Mouse (Mus musculus): ENCODE results near the gene Vcan.
A peak's percentile ranks its signal among the peaks of the same experiment; 100 is the strongest.

The Vcan gene

DNA sequence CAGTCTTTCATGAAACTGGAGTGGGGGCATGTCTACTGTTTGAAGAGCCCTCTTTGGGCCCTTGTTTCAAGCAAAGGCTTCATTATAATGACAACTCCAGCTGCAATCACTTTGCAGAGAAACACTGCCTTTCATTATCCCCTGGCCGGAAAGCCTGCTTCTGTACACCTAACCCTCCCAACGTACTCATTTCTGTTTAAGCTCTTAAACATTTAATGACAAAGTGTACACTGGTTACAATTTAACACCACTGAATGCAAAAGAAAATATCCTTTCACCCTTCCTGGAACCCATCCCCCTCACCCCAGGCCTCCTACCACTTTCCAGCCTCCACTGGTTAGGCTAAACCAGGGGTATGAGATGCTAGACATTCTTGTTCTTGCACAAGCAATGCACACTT is 15.8 kb downstream of the Vcan start:
- no peak for DNase-seq (ENCODE audit: low spot score in 2 of 2)

- DNase-seq (ENCODE audit: low spot score in 2 of 2) = no peak
These were observed 21.8 kb downstream of the Vcan start for GRCm38 (mm10) chr13:89720497-89720896.

GRCm38 (mm10) chr13:89709497-89710201 is 32.7 kb downstream of the Vcan start:
- DNase-seq (ENCODE audit: low spot score in 2 of 2) = no peak

GRCm38 (mm10) chr13:89708151-89708927 is 34.0 kb downstream of the Vcan start:
- no peak for DNase-seq (ENCODE audit: low spot score in 2 of 2)

DNA sequence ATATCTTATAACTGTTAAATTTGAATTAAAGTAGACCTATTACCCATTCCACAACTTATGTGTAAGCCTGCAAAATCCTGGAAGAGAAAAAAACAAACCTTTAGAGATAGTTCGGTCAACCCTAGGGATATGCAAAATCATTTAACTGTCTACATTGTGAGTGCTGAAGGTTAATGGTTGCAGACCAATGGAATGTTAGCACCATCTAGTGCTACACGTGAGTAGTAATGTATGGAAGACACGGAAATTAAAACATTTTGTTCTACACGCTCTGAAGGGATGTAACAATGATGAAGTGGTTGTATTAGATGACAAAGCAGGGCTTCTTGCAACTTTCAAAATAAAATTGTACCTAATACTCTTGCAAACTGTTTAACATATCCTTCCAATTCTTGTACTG is 39.9 kb downstream of the Vcan start:
- no peak for DNase-seq (ENCODE audit: low spot score in 2 of 2)

GRCm38 (mm10) chr13:89699998-89700555 is 42.2 kb downstream of the Vcan start:
- DNase-seq (ENCODE audit: low spot score in 2 of 2) = no peak

DNA sequence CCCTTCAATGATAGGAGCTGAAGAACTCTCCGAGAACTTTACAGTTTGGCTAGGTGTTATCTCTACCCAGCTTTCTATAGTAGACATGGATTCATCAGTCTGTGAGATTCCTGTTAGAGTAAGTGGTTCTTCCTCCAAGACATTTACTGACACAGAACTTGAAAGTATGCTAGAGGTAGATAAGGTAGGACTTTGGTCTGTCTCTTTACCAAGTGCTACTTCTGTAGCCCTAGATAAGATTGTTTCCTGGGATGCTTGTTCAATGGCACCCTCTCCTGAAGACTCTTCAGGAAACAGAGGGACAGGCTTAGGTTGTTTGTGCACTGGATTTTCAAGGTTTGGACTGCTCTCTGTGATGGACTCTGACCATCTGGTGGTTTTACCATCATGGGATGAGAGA is 49.7 kb downstream of the Vcan start:
- DNase-seq (ENCODE audit: low spot score in 2 of 2) = no peak

DNA sequence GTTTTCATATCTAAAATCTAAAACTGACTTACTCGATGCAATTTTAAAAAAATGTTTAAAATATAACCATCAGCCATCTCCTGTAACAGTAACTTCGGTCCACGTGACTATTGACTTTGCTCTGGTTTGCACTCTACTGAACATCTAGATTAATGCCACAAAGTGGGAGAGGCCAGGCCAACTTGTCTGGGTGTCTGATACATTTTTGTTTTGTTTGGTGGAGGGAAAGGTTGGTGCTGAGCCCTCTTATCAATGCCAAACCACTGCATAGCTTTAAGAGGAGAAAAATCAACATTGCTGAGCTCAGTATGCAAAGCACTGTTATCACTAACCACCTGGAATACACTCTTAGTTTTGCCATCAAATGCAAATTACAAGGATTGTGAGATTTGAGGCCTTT is 58.8 kb downstream of the Vcan start:
- no peak for DNase-seq (ENCODE audit: low spot score in 2 of 2)

GRCm38 (mm10) chr13:89682254-89682653 is 60.1 kb downstream of the Vcan start:
- DNase-seq (ENCODE audit: low spot score in 2 of 2) = no peak

GRCm38 (mm10) chr13:89679756-89680155 is 62.6 kb downstream of the Vcan start:
- no peak for DNase-seq (ENCODE audit: low spot score in 2 of 2)

- DNase-seq (ENCODE audit: low spot score in 2 of 2) = no peak
These were observed 71.8 kb downstream of the Vcan start for GRCm38 (mm10) chr13:89670505-89670904.

- no peak for DNase-seq (ENCODE audit: low spot score in 2 of 2)
These were observed 73.1 kb downstream of the Vcan start for GRCm38 (mm10) chr13:89668981-89669880.

DNA sequence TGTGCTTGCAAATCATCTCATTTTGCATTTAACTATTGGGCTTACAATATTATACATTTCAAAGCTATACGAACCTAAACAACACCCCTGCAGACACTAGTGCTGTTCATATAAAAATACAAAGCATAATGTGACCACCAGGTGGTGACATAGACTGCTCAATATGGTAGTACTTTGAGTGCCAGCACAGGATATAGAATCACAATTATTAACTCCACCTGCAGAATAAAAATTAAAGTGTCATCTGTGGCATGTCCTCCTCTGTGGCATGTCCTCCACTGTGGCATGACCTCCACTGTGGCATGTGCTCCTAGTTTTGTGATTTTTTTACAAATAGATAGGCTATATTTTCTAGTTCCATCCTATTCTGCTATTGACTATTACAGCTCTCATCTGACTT is 74.2 kb downstream of the Vcan start:
- peak in 1 of 2 experiments; percentile 63 for DNase-seq (ENCODE audit: low spot score in 2 of 2)

DNA sequence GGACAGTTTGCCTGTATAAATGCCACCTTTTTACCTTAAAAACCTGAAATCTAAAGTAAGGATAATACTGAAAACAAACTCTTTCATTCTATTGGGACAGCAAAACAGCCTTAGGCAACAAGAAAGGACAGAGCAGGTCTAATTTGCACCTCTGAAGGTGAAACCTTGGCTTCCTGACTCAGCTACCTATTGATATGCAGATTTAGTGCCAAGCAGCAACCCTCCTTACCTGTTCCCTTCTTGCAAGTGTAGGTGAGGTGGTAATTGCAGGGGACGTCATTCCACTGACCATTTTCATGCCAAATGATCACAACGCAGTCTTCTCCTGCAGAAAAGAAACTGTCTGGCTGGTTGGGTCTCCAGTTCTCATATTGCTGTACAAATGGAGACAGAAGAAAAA is 80.6 kb downstream of the Vcan start:
- no peak for DNase-seq (ENCODE audit: low spot score in 2 of 2)

- peak; percentile 15 to 32 for DNase-seq (ENCODE audit: low spot score in 2 of 2)
These were observed 85.3 kb downstream of the Vcan start for GRCm38 (mm10) chr13:89657046-89657445.

- DNase-seq (ENCODE audit: low spot score in 2 of 2) = no peak
These were observed 89.0 kb downstream of the Vcan start for GRCm38 (mm10) chr13:89653279-89653678.

DNA sequence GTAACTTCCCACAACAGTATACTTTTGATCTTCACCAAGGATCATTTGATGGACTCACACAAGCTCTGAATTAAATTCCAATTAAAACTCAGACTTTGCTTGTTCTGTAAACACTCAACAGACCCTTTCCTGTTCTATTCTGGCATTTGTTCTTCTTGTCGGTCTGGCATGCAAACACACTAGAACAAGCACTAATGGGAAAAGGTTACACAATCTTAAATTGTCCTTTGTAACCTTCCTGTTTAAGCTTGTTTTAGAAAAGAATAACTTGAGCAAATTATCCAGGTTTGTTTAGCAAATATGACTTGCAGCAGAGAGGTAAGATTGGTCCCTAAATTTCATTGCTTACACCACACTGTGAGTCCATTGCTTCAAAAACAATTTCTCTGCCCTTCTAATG is 89.5 kb downstream of the Vcan start:
- DNase-seq (ENCODE audit: low spot score in 2 of 2) = no peak

DNA sequence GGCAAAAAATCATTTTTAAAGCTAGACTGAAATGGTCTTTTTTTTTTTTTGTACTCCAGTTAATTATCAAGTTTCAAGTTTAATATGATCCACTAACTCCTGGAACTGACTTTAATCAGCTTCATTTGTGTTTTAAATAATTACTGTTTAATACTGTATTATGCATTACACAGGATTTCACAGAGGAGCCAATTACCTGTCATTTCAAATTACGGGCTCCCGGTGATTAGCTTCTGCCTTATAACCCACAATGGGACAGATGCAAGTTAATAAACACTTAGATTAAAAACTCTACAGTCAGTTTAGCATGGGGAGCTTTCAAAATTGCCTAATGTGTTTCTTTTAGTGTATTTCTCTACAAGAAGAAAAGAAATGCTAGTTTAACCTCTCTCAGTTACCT is 96.7 kb downstream of the Vcan start:
- DNase-seq (ENCODE audit: low spot score in 2 of 2) = no peak

GRCm38 (mm10) chr13:89637012-89637411 is 105.3 kb downstream of the Vcan start:
- DNase-seq (ENCODE audit: low spot score in 2 of 2) = no peak

GRCm38 (mm10) chr13:89634137-89634683 is 108.1 kb downstream of the Vcan start:
- DNase-seq (ENCODE audit: low spot score in 2 of 2) = peak; percentile 18 to 59

- DNase-seq (ENCODE audit: low spot score in 2 of 2) = no peak
These were observed 123.2 kb downstream of the Vcan start for GRCm38 (mm10) chr13:89619064-89619463.

- no peak for DNase-seq (ENCODE audit: low spot score in 2 of 2)
These were observed 134.9 kb downstream of the Vcan start for GRCm38 (mm10) chr13:89607399-89607798.
